Mouse (Mus musculus): ENCODE measurements at regions not wholly inside any gene's neighbourhood (a gene's known extent, or its start where the extent isn't known, plus 50 kb on each side); places are given as distances from the start of the nearest gene placed in this dataset.

DNA sequence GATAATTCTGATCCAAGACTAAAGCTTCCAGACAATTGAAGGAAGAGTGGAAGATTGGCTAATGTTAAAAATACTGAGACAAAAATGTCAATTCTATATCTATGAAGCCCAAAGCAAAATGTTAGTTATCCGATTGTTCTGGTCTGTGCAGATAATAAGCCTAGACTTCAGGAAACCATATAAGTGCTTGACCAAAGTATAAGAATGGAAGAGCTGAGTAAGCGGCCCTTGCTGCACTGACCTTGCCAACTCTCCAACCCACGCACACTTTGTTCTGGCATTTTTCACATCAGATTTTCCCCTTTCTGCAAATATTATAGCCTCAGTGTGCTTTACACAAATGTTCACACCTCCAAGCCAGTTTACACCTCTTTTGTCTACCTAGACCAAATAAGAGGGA, 180.6 kb downstream of the Atp6ap1l start:
- no peak for ATAC-seq (ENCODE audit: low read depth)

DNA sequence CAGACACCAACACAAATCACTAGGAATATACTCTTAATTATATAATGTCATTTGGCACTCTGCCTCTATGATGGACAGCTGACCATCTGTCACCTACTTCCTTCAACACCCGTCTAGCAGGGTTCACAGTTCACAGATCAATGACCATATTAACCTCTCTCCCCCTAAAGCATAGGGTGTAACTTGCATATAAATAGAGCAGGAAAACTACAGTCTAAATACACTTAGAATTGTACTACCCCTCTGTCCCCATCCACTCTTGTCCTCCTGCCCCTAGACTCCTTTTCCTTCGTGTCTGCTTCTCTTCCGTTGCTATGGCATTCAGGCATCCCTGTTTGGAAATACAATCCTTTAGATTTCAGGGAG, 181.6 kb downstream of the Atp6ap1l start:
- Histone ChIP-seq H3K36me3 (ENCODE audit: control insufficient read depth, insufficient read depth, low read length) (no peaks in the 10 kb centered on the region), H3K27ac (ENCODE audit: low read depth, low read length) (no peak overlapping the region), H3K9me3 (ENCODE audit: control insufficient read depth, low read length) (no peaks in the 10 kb centered on the region), H3K4me1 (ENCODE audit: control insufficient read depth, insufficient read depth, low read length) (no peaks in the 10 kb centered on the region), H3K4me3 (ENCODE audit: low read depth, low read length) (no peak overlapping the region), H3K27me3 (ENCODE audit: control insufficient read depth, insufficient read depth, low read length) (no peaks in the 10 kb centered on the region), H3K4me2 (ENCODE audit: low read depth, low read length) (no peak overlapping the region), H3K9ac (replicated peaks; ENCODE audit: low read depth, low read length) (no peak overlapping the region)
- peak; percentile 31; the same call in 1 of the 2 replicates for ATAC-seq (ENCODE audit: low read depth)
- 42% methylated on average over 3 of the region's 3 CpGs for WGBS

More for the DNA sequence above, 180.6 kb downstream of the Atp6ap1l start:
- H3K27me3 ChIP-seq (ENCODE audit: control insufficient read depth, insufficient read depth, low read length): no peaks in the 10 kb centered on the region
- no peak overlapping the region for H3K9ac ChIP-seq (replicated peaks; ENCODE audit: low read depth, low read length)
- no peak overlapping the region for H3K27ac ChIP-seq (ENCODE audit: low read depth, low read length)
- no peak overlapping the region for H3K4me3 ChIP-seq (ENCODE audit: low read depth, low read length)
- no peak overlapping the region for H3K4me2 ChIP-seq (ENCODE audit: low read depth, low read length)
- H3K9me3 ChIP-seq (ENCODE audit: control insufficient read depth, low read length): no peaks in the 10 kb centered on the region
- H3K36me3 ChIP-seq (ENCODE audit: control insufficient read depth, insufficient read depth, low read length): no peaks in the 10 kb centered on the region
- 99% methylated on average over 3 of the region's 3 CpGs for WGBS
- no peaks in the 10 kb centered on the region for H3K4me1 ChIP-seq (ENCODE audit: control insufficient read depth, insufficient read depth, low read length)

DNA sequence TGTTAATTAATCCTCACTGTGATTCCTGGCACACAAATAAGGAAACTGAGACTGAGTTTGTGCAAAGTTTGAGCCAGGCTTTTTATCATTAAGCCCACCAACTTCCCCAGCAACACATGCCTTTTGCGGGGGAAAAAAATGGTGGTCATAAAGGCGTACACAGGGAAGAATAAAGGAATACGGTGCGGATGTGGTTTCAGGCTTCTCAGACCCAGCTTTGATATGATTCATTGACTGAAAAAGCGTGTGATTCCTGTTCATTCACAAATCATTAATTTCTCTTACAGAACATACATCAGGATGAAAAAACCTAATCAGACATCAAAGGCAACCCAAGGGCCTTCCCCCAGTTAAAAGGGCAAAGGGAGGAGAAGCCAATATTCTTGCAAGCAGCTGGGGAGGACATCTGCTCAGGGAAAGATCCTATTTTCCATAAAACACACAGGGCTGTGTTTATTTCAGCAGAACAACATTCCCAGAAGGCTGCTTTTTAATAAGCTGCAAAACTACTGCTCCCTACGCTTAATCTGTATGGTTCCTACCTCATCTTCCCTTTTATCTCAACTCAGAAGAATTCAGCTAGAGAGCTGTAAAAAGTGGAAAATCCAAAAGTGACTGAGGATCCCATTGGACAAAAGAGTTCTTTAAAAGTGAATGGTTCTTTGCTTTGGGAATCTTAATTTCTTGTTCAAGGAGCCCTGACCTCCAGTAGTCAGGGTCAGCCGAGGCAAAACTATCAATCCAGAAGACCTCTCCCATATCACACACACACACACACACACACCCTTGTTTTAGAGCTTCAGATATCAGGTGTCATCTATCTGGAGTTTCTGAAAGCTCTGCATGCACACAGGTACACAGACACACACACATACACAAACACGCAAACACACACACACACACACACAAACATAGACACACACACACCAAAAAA, 182.3 kb downstream of the Atp6ap1l start:
- ATAC-seq (ENCODE audit: low read depth): 0 out of 2 replicates have a peak, but pooled peaks have one; percentile 14
- Histone ChIP-seq H3K4me3 (ENCODE audit: low read depth, low read length) (no peak overlapping the region), H3K9ac (replicated peaks; ENCODE audit: low read depth, low read length) (no peak overlapping the region), H3K4me2 (ENCODE audit: low read depth, low read length) (no peak overlapping the region), H3K9me3 (ENCODE audit: control insufficient read depth, low read length) (no peaks in the 10 kb centered on the region), H3K4me1 (ENCODE audit: control insufficient read depth, insufficient read depth, low read length) (no peaks in the 10 kb centered on the region), H3K27ac (ENCODE audit: low read depth, low read length) (no peak overlapping the region), H3K36me3 (ENCODE audit: control insufficient read depth, insufficient read depth, low read length) (no peaks in the 10 kb centered on the region), H3K27me3 (ENCODE audit: control insufficient read depth, insufficient read depth, low read length) (no peaks in the 10 kb centered on the region)
- WGBS: 56% methylated on average over 8 of the region's 8 CpGs

DNA sequence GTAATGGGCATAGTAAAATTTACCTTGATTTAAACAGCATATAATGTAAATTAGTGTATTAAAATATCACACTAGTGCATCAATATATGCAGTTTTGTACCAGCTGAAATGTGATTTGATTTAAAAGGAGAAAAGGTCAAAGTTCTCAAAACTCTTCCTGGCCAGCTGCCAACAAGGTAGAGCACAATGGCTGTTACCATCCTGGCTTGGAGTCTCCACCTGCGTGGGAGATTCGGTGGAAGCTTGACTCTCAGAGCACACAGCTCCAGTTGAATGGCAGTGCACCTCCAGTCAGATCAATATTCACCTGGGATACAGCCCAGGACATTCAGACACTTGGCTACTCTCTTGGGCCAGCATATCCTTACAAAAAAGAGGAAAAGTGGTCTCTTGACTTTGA, 220.8 kb downstream of the Atp6ap1l start:
- Histone ChIP-seq H3K36me3 (ENCODE audit: control insufficient read depth, insufficient read depth, low read length) (no peaks in the 10 kb centered on the region), H3K27ac (ENCODE audit: low read depth, low read length) (no peak overlapping the region), H3K4me1 (ENCODE audit: control insufficient read depth, insufficient read depth, low read length) (no peaks in the 10 kb centered on the region), H3K27me3 (ENCODE audit: control insufficient read depth, insufficient read depth, low read length) (no peaks in the 10 kb centered on the region), H3K9ac (replicated peaks; ENCODE audit: low read depth, low read length) (no peak overlapping the region), H3K4me3 (ENCODE audit: low read depth, low read length) (no peak overlapping the region), H3K4me2 (ENCODE audit: low read depth, low read length) (no peak overlapping the region), H3K9me3 (ENCODE audit: control insufficient read depth, low read length) (no peaks in the 10 kb centered on the region)
- 88% methylated on average over 2 of the region's 2 CpGs for WGBS
- no peak for ATAC-seq (ENCODE audit: low read depth)

DNA sequence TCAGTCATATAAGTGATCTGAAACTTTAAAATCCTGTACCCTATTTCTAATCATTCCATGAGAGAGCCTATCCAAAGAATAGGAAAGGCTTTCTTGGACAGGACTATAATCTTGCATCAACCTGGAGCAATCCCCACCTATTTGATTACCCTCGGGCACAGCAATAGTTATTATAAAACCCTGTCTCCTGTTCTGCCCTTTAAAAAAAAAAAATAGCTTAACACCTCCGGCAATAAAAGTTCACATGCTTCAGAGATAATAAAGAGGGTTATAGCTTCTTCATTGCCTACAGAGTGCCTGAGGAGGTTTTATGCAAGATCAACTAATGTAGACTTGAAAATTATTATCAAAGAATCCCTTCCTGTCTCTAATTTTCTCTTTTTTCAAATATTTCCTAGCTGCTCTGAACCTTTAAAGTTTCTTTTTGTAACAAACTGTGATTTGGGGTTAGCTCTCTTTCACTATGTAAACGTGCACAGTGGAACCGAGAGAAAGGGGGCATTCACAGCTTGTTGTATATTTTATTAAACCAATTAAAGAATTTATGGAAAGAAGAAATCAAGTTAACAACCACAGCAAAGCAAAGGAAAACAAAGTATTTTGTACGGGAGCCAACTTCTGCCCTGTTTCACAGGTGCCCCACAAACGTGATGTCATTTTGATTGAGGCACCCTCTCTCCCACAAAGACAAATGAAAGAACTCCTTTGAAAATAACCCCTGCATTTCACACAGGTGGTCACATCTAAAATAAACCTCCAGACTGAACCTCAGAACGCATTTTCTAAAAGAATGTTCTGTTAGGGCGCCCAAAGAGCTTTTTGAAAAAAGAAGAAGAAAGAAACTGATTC, 225.8 kb downstream of the Atp6ap1l start:
- Histone ChIP-seq H3K27me3 (ENCODE audit: control insufficient read depth, insufficient read depth, low read length) (no peaks in the 10 kb centered on the region), H3K4me1 (ENCODE audit: control insufficient read depth, insufficient read depth, low read length) (no peaks in the 10 kb centered on the region), H3K4me3 (ENCODE audit: low read depth, low read length) (no peak overlapping the region), H3K9ac (replicated peaks; ENCODE audit: low read depth, low read length) (no peak overlapping the region), H3K36me3 (ENCODE audit: control insufficient read depth, insufficient read depth, low read length) (no peaks in the 10 kb centered on the region), H3K27ac (ENCODE audit: low read depth, low read length) (no peak overlapping the region), H3K4me2 (ENCODE audit: low read depth, low read length) (no peak overlapping the region), H3K9me3 (ENCODE audit: control insufficient read depth, low read length) (no peaks in the 10 kb centered on the region)
- ATAC-seq (ENCODE audit: low read depth): no peak
- 53% methylated on average over 8 of the region's 8 CpGs for WGBS

DNA sequence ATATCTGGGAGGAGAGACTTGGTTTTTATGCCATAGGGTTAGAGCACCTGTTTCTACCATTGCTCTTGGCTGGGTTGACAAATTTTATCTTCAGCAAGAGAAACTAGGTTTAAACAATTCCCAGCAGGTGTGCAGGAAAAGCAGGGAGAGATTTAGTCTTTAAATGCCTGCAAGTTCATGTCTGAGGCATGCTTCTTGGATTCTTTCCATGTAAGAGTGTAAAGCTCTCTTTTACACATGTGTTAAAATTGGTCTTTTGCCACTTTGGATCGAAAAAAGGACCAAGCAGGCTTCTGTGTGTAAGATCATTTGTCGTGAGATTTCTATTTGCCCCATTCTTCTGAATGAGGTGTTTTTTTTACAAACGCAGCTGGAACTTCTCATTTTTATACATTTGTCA, 231.3 kb downstream of the Atp6ap1l start:
- ATAC-seq (ENCODE audit: low read depth): no peak
- 88% methylated on average over 3 of the region's 3 CpGs for whole genome bisulfite sequencing
- no peak overlapping the region for H3K27ac ChIP-seq (ENCODE audit: low read depth, low read length)
- H3K36me3 ChIP-seq (ENCODE audit: control insufficient read depth, insufficient read depth, low read length): no peaks in the 10 kb centered on the region
- H3K27me3 ChIP-seq (ENCODE audit: control insufficient read depth, insufficient read depth, low read length): no peaks in the 10 kb centered on the region
- no peak overlapping the region for H3K4me3 ChIP-seq (ENCODE audit: low read depth, low read length)
- H3K9me3 ChIP-seq (ENCODE audit: control insufficient read depth, low read length): no peaks in the 10 kb centered on the region
- no peak overlapping the region for H3K9ac ChIP-seq (replicated peaks; ENCODE audit: low read depth, low read length)
- H3K4me1 ChIP-seq (ENCODE audit: control insufficient read depth, insufficient read depth, low read length): no peaks in the 10 kb centered on the region
- H3K4me2 ChIP-seq (ENCODE audit: low read depth, low read length): no peak overlapping the region

DNA sequence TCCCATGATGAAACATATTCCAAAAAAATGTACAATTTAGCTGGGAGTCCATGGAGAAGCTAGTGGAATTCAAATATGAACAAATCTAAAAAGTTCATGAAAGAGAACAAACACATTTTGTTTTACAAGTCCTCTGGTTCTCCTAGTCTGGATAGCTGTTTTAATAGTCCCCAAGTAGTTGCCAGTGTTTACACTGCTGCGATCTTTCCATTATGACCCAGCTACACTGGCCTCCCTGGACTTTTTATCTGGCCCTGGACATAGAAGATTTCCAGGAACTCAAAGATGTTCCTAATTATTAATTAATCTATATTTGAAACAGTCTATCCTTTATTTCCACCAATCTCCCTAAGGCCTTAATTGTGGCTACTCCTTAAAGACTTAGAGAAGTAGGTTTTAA, 232.1 kb downstream of the Atp6ap1l start:
- H3K9me3 ChIP-seq (ENCODE audit: control insufficient read depth, low read length): no peaks in the 10 kb centered on the region
- H3K9ac ChIP-seq (replicated peaks; ENCODE audit: low read depth, low read length): no peak overlapping the region
- ATAC-seq (ENCODE audit: low read depth): no peak
- H3K27ac ChIP-seq (ENCODE audit: low read depth, low read length): no peak overlapping the region
- WGBS: 90% methylated on average over 1 of the region's 1 CpGs
- no peaks in the 10 kb centered on the region for H3K27me3 ChIP-seq (ENCODE audit: control insufficient read depth, insufficient read depth, low read length)
- no peaks in the 10 kb centered on the region for H3K36me3 ChIP-seq (ENCODE audit: control insufficient read depth, insufficient read depth, low read length)
- H3K4me1 ChIP-seq (ENCODE audit: control insufficient read depth, insufficient read depth, low read length): no peaks in the 10 kb centered on the region
- H3K4me3 ChIP-seq (ENCODE audit: low read depth, low read length): no peak overlapping the region
- H3K4me2 ChIP-seq (ENCODE audit: low read depth, low read length): no peak overlapping the region

DNA sequence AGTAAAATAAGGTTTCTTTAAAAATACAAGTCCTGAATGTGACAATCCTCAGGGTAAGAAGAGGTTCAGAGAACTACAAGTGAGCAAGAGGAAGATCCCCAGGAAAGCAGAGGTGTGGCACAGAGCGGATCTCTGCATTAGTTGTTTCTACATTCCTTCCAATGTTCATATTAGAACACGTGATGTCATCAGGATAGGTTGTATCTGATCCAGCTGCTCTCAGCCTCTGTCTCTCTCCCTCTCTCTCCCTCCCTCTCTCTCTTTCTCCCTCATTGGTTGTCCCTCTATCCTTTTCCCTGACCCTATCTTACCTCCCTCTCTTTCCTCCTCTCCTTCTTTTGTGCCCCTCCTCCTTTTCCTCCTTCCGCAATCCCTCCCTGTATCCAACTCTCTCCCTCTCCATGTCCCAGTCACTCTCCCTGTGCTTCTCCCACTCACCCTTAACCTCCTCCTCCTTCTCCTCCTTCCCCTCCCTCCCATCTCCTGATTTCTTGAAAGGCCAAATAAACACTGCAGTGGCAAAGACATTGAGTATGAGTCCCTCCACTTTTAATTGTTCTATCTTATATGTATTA, 243.5 kb downstream of the Atp6ap1l start:
- no peak overlapping the region for H3K4me3 ChIP-seq (ENCODE audit: low read depth, low read length)
- H3K27me3 ChIP-seq (ENCODE audit: control insufficient read depth, insufficient read depth, low read length): no peaks in the 10 kb centered on the region
- ATAC-seq (ENCODE audit: low read depth): no peak
- H3K4me1 ChIP-seq (ENCODE audit: control insufficient read depth, insufficient read depth, low read length): no peaks in the 10 kb centered on the region
- H3K9me3 ChIP-seq (ENCODE audit: control insufficient read depth, low read length): no peaks in the 10 kb centered on the region
- no peaks in the 10 kb centered on the region for H3K36me3 ChIP-seq (ENCODE audit: control insufficient read depth, insufficient read depth, low read length)
- no peak overlapping the region for H3K9ac ChIP-seq (replicated peaks; ENCODE audit: low read depth, low read length)
- 84% methylated on average over 3 of the region's 3 CpGs for WGBS
- H3K27ac ChIP-seq (ENCODE audit: low read depth, low read length): no peak overlapping the region
- no peak overlapping the region for H3K4me2 ChIP-seq (ENCODE audit: low read depth, low read length)

DNA sequence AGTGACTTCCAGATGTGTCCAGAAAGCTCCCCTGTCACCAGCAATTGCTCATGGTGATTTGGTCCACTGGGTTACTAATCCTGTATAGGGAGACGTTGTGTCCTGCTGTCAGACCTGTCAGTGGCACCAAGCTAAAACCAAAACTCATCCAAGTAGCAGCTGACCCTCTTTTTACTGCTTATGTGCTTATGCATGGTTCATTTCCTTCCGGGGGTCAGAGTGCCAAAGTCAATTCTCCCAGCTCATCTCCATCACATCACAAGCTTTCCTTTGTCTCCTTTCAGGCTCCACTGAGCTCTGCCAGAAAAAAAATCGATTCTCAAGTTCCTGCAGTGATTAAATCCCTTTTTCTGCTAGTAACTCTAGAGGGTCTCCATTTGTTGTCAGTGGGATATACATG, 244.2 kb downstream of the Atp6ap1l start:
- H3K27me3 ChIP-seq (ENCODE audit: control insufficient read depth, insufficient read depth, low read length): no peaks in the 10 kb centered on the region
- no peak for ATAC-seq (ENCODE audit: low read depth)
- no peaks in the 10 kb centered on the region for H3K9me3 ChIP-seq (ENCODE audit: control insufficient read depth, low read length)
- 9% methylated on average over 3 of the region's 3 CpGs for WGBS
- no peaks in the 10 kb centered on the region for H3K36me3 ChIP-seq (ENCODE audit: control insufficient read depth, insufficient read depth, low read length)
- no peaks in the 10 kb centered on the region for H3K4me1 ChIP-seq (ENCODE audit: control insufficient read depth, insufficient read depth, low read length)
- no peak overlapping the region for H3K4me3 ChIP-seq (ENCODE audit: low read depth, low read length)
- H3K4me2 ChIP-seq (ENCODE audit: low read depth, low read length): no peak overlapping the region
- no peak overlapping the region for H3K27ac ChIP-seq (ENCODE audit: low read depth, low read length)
- no peak overlapping the region for H3K9ac ChIP-seq (replicated peaks; ENCODE audit: low read depth, low read length)

Data from neural tube, embryonic 14.5 days (tissue).